Mouse (Mus musculus) spleen, postnatal 4 days (tissue): ENCODE data around the gene Tmod2.
"Not testable (repeated sequence)": the region's sequence is repeated elsewhere in the genome, so short reads cannot be mapped to it uniquely, and the experiment has no call there.

Source experiments
- DNase-seq, 2 experiments: peaks; one replicate each; pipeline ENCODE4 v3.0.0; 2022; ENCODE audit warnings: low spot score in 2 of 2

Gene Tmod2

DNA sequence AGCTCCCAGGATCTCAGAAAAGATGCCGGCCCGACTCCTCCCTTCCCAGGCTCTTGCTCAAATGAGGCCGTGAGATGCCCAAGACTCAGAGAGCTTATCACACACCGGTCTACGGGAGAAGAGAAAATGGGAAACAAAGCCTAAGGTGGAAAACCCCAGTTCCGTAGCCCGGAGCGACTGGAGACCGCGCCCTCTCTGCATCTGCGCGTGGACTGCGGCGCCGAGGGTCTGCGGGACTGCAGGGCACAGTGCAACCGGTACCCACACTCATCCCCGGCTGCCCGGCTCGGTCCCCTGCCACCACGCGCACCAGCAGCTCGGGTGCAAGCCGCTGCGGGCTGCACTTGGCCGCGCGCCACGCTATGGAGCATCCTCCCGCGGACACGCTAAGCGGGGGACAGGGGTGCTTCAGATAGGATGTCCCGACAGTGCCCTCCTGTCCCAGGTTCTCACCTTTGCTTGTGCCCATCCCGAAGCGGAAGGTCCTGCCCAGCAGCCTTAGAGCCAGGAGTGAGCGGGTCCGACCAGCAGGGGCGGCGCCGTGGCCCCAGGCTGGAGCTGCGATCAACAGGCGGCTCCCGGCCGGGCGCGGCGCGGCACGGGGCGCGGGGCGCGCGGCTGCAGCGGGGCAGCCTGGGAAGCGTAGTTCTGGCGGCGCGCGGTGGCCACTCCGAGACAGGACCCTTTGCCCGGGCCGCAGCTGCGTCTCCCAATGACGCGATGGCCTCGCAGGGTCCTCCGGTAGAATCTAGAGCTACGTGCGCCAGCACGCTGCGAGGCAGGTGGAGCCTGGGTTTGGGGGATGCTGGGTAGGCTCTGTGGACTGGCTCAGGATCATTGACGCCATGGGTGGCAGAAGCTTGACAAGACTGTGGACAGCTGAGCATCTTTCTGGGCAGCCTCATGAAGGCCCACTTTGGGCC, at the start of gene Tmod2:
Gene Tmod2, minus strand, starts transcription at position 755 of the 923 bp plus-strand sequence.
- DNase-seq = peak in 1 of 2 experiments; percentile 13

DNA sequence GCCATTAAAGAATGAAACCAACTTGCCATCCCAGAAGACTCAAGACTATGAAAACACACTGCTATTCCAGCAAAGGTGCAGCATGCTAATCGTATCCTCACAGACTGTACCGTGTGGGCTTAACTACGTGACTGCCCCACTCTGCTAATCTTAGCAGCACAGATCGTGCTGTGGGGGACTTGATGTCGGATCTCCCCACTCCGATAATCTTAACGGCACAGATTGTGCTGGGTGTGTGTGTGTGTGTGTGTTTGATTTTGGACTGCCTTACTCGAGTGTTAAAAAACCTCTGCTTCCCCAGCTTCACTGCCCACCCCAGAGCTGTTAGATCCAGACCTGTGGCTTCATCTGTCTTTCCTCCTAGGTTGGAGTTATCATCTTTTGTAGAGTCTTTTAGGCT, 49.8 kb upstream of the Tmod2 start:
- no peak for DNase-seq

DNA sequence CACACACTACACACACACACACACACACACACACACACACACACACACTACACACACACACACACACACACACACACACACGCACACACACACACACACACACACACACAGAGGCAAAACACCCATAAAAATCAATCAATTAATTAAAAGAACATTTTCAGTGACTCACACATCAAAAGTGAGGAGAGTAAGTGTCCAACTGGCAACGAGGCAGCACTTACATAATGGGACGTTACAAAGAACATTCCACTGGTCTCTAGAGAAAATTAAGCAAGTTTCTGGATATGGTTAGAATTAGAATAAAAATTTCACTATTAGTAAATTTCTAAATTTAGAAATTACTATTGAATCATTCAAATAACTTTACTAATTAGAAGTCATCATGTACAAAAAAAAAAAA, 45.3 kb upstream of the Tmod2 start:
- DNase-seq = not testable (repeated sequence)

DNA sequence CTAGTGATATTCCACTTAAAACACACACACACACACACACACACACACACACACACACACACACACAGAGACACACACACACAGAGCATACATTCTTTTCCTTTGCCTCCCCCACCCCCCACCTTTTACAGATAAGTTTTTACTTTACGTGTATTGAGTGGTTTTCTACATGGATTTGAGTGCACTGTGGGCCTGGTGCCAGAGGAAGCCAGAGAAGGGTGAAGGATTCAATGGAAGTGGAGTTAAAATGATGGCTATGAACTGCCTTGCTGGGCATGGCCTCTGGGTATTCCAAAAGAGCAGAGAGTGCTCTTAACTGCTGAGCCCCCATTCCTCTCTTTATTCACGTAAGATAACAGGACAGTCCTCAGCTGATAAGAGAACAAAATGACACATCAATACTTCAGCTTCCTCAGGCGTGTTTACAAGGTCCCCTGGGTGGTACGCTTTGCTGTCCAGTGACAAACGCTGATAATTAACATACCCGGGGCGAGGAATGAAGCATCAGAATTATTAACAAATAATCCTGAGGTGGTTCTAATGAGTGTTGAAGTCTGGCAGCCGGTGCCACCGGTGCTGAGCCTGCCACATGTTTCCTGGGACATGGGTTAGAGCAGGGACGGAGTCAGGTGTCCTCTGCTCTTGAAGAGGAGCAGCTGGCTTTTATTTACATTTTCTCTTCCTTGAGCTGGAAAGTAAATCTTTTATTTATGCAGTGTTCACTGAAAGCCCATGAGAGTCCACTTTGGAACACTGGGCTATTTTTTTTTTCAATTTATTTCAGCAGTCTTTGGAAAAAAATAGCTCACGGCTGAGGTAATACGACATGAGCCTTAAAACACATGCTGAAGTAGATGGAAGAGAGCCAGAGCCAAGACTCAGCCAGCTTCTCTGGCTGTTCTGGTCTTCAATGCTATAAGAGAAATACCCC, 43.1 kb upstream of the Tmod2 start:
- no peak for DNase-seq

DNA sequence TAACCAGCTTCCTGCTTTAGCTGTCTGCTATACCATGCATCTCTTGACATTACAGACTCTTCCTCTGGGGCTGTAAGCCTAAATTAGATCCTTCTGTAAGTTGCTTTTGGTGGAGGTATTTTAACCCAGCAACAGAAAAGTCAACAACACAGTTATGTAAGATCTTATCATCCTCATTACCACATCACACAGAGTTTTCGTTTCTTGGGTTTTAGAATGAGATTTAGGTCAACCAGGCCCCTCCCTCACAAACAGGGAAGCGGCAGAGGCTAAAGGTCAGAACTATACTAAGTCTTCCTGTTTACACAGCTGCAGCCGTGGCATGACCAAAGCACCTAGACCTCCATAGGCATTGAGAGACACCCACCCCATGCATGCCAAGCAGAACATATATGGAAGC, 34.3 kb upstream of the Tmod2 start:
- DNase-seq = no peak

DNA sequence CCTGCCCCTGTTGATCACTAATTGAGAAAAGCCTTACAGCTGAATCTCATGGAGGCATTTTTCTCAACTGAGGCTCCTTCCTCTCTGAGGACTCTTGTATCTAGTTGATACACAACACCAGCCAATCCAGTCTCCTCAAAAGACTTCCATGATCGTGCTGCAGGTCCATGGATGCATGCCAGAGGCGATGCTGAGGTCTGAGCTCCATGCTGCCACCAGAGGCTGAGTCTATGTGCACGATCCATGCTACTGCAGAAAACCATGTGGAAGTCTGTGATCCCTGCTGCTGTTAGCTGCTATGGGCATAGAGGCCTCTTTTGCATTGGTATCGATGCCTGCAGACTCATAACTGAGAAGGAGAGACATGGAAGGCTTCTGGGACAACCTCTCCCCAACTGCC, 23.1 kb upstream of the Tmod2 start:
- DNase-seq = no peak

DNA sequence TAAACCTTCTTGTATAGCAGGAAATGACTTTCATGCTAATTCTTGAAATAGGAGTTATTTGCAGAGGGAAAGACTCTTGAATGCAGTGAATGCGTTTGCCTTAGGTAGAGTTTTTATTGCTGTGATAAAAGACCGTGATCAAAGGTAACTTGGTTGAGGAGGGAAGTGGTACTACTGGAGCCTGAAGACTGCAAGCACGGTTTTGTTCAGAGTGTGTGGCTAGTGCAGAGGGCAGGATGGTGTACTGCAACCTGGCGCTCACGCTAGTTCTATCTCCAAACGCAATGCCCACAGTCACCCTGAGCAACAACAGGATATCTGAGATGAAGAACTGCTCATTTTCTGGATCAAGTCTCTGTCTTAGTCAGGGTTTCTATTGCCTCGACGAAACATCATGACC, 22.5 kb upstream of the Tmod2 start:
- DNase-seq = no peak

DNA sequence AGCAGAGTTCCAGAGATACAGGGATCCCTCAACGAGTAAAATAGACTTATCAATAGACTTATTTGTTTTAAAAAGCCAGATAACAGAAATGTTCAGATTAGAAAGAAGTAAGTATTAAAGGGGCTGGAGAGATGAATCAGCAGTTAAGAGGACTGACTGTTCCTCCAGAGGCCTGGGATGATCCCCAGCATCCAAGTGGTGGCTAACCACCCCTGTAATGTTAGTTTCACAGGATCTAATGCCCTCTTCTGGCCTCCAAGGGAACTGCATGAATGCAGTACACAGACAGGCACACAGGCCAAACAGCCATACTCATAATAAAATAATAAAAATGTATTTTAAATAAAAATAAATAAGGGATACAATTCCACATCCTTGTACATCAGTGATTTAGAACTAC, 21.8 kb upstream of the Tmod2 start:
- DNase-seq = no peak

DNA sequence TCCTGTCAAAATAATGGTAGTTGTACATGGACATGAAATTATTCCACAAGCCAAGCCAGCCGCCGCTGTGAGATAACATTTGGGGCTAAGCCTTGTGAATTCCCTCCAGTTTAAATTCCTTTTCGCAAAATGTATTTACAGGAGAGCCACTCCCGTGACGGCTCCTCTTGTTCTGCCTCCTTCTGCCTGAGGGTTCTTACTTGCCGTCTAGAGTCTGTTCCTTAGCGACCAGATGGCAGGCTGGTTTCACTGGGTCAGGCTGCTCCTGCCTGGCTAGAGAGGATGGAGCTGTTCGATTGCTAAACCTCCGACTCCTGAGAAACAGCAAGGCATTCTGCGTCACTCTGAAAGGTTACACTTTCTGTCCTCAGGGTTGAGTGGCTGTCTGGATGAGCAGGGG, 21.0 kb upstream of the Tmod2 start:
- DNase-seq = no peak

DNA sequence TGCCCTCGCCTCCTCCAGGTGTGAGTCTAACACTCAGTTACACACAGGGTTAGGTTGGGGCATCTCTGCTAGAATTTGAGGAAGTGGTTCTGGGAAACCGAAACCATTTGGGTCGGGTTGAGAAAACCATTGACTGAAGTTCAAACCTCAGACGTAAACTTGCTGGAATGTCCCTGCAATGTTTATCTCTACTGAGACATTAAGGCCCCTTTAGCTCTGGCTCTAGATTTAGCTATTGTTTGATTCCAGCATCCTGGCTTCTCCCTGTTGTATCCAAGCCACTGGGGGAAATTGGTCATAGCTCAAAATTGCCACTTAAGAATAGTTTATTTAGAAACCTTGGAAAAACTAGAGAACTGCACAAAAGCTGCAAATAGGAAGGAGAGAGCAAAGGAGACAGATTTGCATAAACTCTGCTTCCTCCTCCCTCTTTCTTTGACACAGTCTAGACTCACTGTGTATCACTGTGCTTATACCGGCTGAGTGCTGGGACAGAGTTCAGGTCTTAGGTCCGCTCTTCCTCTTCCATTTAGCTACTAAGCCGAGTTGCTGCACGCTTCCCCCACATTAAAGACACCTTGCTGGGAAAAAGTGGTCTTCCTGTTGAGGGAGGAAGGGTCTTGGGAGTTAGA, 19.8 kb upstream of the Tmod2 start:
- DNase-seq = no peak

DNA sequence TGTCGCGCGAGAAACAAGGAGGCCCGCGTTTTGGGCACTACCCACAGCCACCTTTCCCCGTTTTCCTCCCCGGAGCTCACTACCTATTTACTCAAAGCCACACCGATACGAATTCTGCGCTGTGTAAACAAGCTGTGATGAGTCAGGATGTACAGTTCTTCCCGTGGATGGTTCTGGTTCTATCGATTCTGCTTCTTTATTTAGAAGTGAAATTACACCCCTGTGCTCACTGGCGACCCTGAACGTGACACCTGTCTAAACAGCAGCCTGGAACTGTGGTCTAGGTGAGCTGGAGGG, 15.1 kb upstream of the Tmod2 start:
- no peak for DNase-seq

DNA sequence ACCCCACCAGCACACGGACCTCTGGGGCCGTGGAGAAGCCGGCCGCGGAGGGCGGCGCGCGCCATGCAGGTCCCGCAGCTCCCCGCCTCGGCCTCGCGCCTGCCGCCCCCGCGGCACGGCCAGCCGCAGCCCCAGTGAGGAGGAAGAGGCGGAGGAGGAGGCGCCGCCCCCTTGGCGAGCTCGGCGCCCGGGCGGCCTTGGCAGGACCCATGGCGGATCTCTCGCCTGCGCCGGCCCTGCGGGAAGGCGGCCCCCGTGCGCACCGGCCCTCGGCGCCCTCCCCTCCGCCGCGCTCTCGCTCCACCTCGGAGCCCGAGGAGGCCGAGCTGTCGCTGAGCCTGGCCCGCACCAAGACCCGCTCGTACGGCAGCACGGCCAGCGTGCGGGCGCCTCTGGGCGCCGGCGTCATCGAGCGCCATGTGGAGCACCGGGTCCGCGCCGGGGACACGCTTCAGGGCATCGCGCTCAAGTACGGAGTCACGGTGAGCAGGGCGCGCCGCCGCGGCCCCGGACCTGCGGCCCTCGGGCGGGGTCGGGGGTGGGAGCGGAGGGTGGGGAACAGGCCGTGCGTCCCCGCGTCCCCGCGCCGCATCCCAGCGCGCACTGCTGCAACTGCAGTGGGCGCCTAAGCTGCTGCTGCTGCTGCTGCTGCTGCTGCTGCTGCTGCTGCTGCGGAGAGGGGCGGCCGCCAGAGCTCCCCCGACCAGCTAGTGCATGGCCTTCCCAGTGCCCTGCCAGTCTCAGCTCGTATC, 14.6 kb upstream of the Tmod2 start, which contains the start of gene Lysmd2:
Gene Lysmd2, plus strand, starts transcription at position 186 of the 752 bp plus-strand sequence.
- peak; percentile 29 to 68 for DNase-seq

DNA sequence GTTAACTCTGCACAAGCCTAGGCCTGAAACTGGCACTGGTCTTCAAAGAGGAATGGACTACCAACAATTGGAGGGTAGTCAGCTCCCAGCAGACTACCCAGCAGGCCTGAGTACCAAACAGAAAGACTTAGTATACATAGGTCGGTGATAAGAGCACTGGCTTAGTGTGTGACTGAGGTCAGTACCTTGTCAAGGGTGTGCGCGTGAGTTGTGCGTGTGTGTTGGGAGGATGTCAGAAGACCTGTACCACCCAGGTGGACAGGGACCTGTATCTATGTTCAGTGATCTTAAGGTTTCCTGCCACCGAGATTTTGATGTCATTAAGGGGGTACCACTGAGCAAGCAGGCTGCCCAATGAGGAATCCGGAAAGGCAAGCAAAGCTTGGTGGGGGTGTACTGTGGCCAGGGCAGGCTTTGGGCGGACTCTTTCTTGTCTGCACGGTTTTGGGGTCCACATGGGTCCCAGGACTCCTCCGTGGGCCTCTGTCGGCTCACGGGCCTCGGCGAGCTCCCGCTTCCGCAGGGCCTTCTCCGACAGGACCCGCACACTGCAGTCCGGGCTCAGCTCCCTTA, 13.9 kb upstream of the Tmod2 start:
- DNase-seq = no peak

DNA sequence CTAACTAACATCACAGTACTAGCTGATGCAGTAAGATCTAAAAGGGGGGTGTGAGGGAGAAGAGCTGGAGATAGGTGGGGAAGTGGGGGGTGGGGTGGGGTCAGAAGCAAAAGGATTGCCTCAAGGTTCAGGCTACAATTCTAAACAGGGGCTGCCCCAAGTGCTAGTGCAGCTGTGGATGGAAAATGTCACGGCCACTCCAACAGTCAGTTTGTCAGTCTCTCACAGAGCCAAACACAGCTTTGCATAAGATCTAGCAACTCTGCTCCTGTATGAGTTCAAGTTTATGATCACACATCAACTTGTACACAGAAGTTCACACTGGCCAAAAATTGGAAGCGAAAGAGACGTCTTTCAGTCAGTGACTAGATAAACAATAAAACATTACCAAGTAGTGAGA, 10.3 kb upstream of the Tmod2 start:
- no peak for DNase-seq

DNA sequence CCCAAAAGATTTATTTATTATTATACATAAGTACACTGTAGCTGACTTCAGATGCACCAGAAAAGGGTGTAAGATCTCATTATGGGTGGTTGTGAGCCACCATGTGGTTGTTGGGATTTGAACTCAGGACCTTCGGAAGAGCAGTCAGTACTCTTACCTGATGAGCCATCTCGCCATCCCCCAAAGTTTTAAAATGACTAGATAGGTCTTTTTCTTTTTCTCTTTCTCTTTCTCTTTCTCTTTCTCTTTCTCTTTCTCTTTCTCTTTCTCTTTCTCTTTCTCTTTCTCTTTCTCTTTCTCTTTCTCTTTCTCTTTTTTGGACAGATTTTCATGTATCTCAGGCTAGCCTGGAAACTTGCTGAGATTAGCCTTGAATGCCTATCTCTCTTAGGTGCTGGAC, 8.6 kb upstream of the Tmod2 start:
- not testable (repeated sequence) for DNase-seq

DNA sequence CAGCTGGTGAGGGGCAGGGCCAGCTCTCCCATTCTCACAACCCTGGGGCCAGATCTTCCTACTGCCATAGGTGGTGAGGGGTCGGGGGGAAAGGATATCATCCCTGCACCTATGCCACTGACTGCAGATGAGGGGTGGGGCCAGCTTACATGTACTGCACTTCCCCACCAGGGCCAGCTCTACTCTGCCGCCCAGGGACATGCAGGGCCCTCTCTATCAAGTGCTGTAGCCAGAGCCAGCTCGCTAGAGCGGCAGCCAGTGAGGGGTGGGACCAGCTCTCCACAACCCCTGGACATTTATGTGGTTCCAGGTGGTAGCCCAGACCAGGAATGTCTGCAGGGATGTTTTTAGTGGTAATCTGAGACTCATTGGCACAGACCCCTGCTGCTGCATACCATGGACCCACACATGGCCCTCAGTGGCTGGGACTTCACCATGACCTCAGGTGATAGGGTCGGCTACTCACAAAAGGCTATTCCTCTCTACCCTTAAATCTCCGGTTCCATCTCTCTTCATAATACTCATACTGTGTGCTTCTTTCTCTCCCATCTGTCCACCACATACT, 7.8 kb upstream of the Tmod2 start:
- no peak for DNase-seq

DNA sequence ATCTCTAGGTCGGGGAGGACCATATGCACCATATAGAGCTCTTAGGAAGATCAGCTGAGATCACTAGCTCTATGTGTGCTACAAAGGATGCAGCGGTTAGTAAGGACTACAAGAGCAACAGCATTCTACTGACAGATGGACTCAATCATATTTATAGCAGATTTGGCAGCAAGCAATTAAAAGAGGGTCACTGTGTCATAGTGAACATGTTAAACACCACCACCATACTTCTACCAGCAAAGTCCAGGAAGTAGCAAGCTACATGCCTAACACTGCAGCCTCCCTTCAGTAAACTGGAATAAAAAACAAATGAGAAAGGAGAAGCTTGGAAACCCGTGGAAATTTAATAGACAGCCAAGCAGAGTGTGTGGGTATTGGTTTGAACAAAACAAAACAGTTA, 5.4 kb upstream of the Tmod2 start:
- no peak for DNase-seq

DNA sequence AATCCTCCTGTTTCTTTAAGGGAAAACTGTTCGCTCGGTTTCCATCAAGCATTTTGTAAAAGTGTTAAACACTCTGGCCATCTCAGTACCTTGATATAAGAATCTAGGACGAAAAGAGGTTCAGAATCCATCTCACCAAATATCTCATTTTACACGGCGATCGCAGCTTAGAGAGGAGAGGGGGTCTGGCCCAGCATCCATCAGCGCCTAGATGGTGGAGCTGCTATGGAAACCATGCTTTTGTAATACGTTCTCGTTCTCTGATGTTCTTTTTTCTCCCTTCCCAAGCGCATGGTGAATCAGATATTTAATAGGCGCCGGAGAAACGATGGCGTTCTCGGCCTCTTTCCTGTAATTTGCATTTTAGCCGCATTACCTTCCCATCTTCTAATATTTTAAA, 1.2 kb downstream of the Tmod2 start:
- DNase-seq = no peak

DNA sequence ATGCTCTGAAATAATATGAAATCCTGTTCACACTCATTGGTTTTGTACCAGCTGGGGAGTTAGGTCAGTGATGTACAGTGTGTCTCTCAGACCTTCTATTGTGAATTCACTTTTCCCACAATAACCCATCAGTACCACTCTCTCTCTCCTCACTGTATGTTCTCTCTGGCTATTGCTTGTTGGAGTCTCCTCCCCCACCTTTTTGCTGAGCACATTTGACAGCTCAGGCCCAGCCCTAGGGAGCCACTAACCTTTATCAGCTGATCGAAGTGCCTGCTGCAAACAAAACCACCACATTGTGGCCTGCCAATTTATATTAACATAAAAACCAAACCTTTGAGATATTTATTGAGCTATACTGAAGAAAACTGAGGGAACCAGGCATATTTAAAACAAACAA, 1.6 kb downstream of the Tmod2 start:
- DNase-seq = no peak

DNA sequence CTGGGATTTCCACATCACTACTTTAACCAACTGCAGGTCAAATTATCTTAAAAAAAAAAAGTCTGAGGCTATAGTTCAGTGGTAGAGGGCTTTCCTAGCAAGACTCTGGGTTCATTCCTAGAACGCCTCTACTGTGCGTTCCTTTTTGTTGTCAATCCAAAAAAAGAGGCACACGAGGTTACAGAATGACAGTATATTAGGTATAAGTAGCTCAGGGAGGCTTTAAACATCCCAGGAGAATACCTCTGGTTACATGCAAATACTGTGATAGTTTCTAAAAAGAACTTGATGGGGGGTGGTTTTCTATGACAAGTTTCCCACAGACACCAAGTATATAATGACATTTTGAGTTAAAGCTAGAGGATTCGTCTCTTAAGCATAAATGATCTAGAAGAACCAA, 3.6 kb downstream of the Tmod2 start:
- DNase-seq = no peak

DNA sequence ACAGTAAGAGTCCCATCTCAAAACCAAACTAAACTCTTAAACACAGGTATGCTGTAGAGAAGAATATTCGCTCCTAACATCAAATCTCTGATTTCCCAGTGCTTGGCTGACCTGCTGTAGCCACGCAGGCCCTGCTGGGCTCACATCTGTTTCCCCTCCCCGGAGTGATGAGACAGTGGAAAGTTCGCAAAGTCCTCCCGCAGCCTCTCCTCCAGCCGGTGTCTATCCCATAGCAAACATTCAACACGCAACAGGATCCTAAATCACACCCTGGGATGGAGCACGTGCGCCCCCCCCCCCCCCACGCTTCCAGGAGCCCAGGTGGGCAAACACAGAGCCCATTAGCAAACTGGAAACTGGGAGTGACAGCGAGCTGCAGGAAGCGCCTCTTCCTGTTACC, 9.6 kb downstream of the Tmod2 start:
- no peak for DNase-seq
